Mouse (Mus musculus) heart, embryonic 16.5 days (tissue): ENCODE results near the gene Cyp2d12. TPM values are rescaled to one million over a fixed set of nuclear protein-coding genes. Genes with fewer than 3 reads are reported as not detected.
"Not testable (repeated sequence)": the region's sequence is repeated elsewhere in the genome, so short reads cannot be mapped to it uniquely, and the experiment has no call there.

Experiments used
- ATAC-seq: fragments of 200-750 bp; cut with Nextera tagmentation; replicated peaks from 2 replicates; pipeline ENCODE4 v1.8.0; 2017; ENCODE audit warnings: moderate number of reproducible peaks; ENCODE audit not compliant: insufficient read depth, low FRiP score; ENCODE audit errors: extremely low read depth
- H3K27ac ChIP-seq: fragments of 300-500 bp; sonication (generic); 2 replicates; pipeline ENCODE4 v1.5.1; 2014; ENCODE audit warnings: mild to moderate bottlenecking, low read length, control low read depth, moderate library complexity
- H3K27me3 ChIP-seq: fragments of 300-500 bp; sonication (generic); 2 replicates; pipeline ENCODE4 v1.6.1; 2014; ENCODE audit warnings: low read length, mixed read lengths; ENCODE audit not compliant: control insufficient read depth, insufficient read depth
- H3K36me3 ChIP-seq: fragments of 300-500 bp; sonication (generic); 2 replicates; pipeline ENCODE4 v1.6.1; 2014; ENCODE audit not compliant: control insufficient read depth, insufficient read depth
- H3K4me1 ChIP-seq: fragments of 300-500 bp; sonication (generic); 2 replicates; pipeline ENCODE4 v1.6.1; 2014; ENCODE audit warnings: low read length, mixed read lengths; ENCODE audit not compliant: control insufficient read depth, insufficient read depth
- H3K4me2 ChIP-seq: fragments of 300-500 bp; sonication (generic); 2 replicates; pipeline ENCODE4 v1.6.1; 2014; ENCODE audit warnings: low read depth, mild to moderate bottlenecking, control low read depth, low read length
- H3K4me3 ChIP-seq: fragments of 300-500 bp; sonication (generic); 2 replicates; pipeline ENCODE4 v1.5.1; 2014; ENCODE audit warnings: mild to moderate bottlenecking, control low read depth, low read length
- H3K9ac ChIP-seq: fragments of 300-500 bp; sonication (generic); 2 replicates; pipeline ENCODE4 v1.6.1; 2014; ENCODE audit warnings: low read length, control low read depth
- H3K9me3 ChIP-seq: fragments of 300-500 bp; sonication (generic); replicated peaks from 2 replicates; pipeline ENCODE4 v1.6.1; 2016; ENCODE audit warnings: low read length; ENCODE audit not compliant: control insufficient read depth
- WGBS: fragments of 180-500 bp; shearing (Covaris S2); extraction: QIAGEN DNeasy Blood & Tissue Kit; methylation state at CpG from one replicate; pipeline ENCODE4 v1.1.7; 2014; 5-methylcytosine and 5-hydroxymethylcytosine counted together
- polyA plus RNA-seq: library from polyadenylated mRNA; unstranded; fragments of >200 nt; fragmentation: Nextera tagmentation; extraction: Ambion mirVana; gene quantifications from 2 replicates; pipeline ENCODE4 v1.2.1, GENCODE M21; 2015

The Cyp2d12 gene
- not detected in 2 replicates for polyA plus RNA-seq

DNA sequence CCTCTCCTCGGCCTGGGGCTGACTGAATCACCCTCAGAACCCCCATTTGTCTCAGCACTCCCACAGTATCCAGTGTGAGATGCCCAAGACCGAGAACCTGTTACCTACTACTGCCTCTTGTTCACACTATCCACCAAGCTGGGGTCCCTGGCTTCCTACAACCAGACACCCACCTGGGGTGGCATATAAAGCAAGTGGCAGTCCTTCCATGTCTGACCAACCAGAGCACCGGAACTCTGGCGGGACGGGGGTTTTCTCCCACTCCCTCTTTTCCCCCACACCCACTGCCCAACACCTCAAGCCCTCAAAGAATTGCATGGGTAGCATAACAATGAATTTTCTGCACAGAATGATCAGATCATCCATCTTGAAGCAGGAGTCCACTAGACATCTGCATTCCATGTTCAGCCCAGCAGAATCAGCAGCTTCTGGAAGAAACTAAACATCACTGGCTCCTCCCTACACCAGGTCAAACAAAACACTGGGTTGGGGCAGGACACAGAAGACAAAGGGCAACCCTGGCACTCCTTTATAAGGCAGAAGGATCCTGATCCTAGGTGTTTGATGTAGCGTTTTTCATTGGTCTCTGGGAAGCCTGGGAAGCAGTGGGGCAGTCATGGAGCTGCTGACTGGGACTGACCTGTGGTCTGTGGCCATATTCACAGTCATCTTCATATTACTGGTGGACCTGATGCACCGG, at the start of gene Cyp2d12:
TSS of gene Cyp2d12 (plus strand) at position 542 of the 700 bp plus-strand sequence.
- 71% methylated on average over 7 of the region's 7 CpGs for WGBS

DNA sequence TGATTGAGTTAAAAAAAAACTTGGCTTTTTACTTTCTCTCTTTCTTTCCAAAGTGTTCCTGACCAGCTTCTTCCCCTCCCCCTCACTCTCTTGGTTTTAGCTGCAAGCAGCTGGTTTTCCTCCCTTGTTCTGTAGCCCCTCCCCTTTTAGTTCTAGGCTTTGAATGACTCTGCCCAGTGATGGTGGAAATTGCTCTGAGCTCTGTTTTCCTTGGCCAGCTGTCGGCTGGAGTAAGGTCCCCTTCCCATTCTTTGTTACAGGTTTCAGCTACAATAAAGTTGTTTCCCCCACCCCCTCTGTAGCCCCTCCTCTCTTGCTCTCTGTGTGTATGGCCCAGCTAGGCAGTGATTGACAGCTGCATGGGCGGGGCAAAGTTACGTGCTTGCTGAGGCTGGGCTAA, 47.9 kb upstream of the Cyp2d12 start:
- 64% methylated on average over 3 of the region's 3 CpGs for WGBS
- Histone ChIP-seq H3K4me3 (no peak overlapping the region), H3K4me2 (no peak overlapping the region), H3K4me1 (no peaks in the 10 kb centered on the region), H3K9ac (no peak overlapping the region), H3K27me3 (no peaks in the 10 kb centered on the region), H3K9me3 (peaks cover 5% of the 10 kb centered on the region), H3K36me3 (no peaks in the 10 kb centered on the region), H3K27ac (no peak overlapping the region)
- ATAC-seq: no peak

More for the DNA sequence above, at the start of gene Cyp2d12:
- Histone ChIP-seq H3K9ac (no peak within 1 kb of the TSS), H3K27ac (no peak within 1 kb of the TSS), H3K9me3 (peaks cover 6% of the 10 kb centered on the region), H3K4me1 (no peaks in the 10 kb centered on the region), H3K27me3 (no peaks in the 10 kb centered on the region), H3K36me3 (no peaks in the 10 kb centered on the region), H3K4me2 (no peak within 1 kb of the TSS), H3K4me3 (no peak within 1 kb of the TSS)
- ATAC-seq: no peak

DNA sequence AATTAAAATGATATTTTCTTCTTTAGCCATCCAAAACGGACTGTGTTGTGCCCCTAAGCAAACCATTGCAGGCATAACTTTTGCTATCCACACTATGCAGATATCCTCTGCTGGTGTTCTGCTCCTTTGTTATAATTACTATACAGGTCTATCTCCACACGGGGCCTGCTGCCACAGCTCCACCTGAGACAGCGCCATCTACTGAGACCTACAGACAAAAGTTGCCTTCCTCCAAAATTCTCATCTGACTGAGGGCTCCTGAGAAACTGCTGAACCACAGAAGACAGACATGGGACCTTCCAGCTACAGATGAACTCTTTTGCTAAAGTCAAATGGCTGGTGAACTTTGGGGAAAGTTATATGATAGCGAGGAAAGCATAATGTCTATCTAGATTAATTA, 47.1 kb upstream of the Cyp2d12 start:
- ATAC-seq, H3K36me3 ChIP-seq, H3K27ac ChIP-seq, H3K4me3 ChIP-seq, H3K9ac ChIP-seq, H3K27me3 ChIP-seq, H3K4me1 ChIP-seq, H3K9me3 ChIP-seq, H3K4me2 ChIP-seq: not testable (repeated sequence)
- WGBS: 49% methylated on average over 4 of the region's 4 CpGs

DNA sequence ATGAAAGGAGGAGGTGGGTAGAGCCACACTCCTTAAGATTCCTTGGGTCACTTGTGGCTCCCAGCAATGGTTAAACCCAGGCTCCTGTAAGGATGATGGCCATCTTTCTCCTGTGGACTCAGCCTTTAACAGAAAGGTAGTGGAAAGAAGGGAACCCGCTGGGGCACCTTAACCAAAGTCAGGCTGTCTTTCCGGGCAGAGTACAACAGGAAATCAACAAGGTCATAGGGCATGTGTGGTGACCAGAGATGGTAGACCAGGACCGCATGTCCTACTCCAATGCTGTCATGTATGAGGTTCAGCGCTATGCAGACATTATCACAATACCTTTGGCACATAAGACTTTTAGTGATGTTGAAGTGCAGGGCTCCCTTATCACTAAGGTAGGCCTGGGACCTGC, 45.4 kb upstream of the Cyp2d12 start:
- not testable (repeated sequence) for ATAC-seq, H3K27me3 ChIP-seq, H3K9ac ChIP-seq, H3K4me3 ChIP-seq, H3K27ac ChIP-seq, H3K4me1 ChIP-seq, H3K4me2 ChIP-seq, H3K36me3 ChIP-seq, H3K9me3 ChIP-seq
- 80% methylated on average over 4 of the region's 4 CpGs for WGBS

DNA sequence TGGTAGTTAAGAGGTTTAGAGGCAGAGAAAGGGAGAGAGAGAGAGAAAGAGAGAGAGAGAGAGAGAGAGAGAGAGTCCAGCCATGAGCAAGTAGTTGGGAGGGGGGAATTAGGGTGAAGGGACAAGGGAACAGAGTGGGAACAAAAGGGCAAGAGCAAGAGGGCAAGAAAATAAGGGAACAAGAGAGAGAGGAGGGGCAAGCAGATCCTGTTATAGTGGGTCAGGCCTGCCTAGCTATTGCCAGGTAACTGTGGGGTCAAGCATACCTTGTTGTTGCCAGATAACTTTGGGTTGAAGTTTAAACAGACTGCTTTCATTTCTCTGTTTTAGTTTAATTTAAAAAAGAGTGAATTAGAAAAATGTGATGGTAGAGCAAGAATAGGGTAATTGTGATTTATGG, 44.4 kb upstream of the Cyp2d12 start:
- not testable (repeated sequence) for H3K27ac ChIP-seq, H3K36me3 ChIP-seq, H3K9me3 ChIP-seq, H3K27me3 ChIP-seq, H3K4me2 ChIP-seq, ATAC-seq, H3K9ac ChIP-seq, H3K4me3 ChIP-seq, H3K4me1 ChIP-seq

DNA sequence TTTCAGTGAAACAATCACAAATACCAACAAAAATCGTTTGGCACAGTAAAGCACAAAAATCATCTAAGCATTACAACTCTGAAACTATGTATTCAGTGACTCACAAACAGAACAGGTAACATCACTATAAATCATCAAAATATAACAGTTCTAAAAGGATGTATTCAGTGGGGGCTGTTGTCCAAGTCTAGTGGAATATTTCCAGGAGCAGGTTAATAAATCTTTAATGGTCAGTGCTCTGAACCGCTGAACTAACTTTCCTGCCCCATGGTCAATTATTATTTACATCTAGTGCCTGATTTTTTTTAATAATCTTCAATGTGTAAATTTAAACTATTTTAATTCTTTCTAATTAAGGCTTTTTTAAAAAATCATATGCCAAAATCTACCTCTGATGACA, 42.8 kb upstream of the Cyp2d12 start:
- WGBS: 48% methylated on average over 2 of the region's 2 CpGs

DNA sequence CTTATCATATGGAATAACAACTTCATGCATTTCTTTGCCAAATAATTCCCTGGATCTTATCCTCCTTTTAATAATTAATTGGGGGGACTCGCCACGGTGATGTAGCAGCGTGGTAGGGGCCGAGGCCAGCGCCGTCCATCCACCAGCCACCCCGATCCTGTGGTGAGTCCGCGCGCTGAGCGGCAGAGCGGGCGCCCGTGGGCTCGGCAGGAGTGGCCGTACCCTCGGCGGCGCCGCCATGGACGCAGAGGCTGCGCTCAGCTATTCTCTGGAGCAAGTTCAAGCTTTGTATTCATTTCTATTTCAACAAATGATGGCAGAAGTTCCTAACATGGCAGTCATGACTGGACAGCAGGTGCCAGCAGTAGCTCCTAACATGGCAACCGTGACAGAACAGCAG, 38.7 kb upstream of the Cyp2d12 start:
- not testable (repeated sequence) for ATAC-seq, H3K4me2 ChIP-seq, H3K36me3 ChIP-seq, H3K27ac ChIP-seq, H3K4me1 ChIP-seq, H3K27me3 ChIP-seq, H3K9ac ChIP-seq, H3K9me3 ChIP-seq, H3K4me3 ChIP-seq
- WGBS: 83% methylated on average over 23 of the region's 23 CpGs

More for the DNA sequence above, 42.8 kb upstream of the Cyp2d12 start:
- H3K9me3 ChIP-seq, H3K4me2 ChIP-seq, H3K36me3 ChIP-seq, H3K9ac ChIP-seq, H3K4me1 ChIP-seq, ATAC-seq, H3K27ac ChIP-seq, H3K27me3 ChIP-seq, H3K4me3 ChIP-seq: not testable (repeated sequence)

DNA sequence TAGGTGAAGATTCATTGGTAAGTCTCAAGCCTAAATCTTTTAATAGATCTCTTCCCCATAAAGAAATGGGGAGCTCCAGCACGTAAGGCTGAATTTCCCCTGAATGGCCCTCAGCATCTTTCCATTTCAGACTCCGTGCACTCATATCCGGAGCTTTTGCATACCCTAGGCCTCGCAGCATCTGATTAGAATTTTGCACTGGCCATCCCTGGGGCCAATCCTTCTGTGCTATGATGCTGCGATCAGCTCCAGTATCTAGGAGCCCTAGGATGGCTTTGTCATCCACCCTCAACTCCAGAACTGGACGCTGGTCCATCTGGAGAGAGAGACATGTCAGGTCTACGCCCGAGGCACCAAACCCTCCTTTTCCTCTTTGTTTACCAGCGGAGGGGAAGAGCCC, 27.5 kb upstream of the Cyp2d12 start:
- not testable (repeated sequence) for H3K4me1 ChIP-seq, H3K36me3 ChIP-seq, H3K27ac ChIP-seq, H3K4me2 ChIP-seq, H3K4me3 ChIP-seq, H3K9me3 ChIP-seq, ATAC-seq, H3K27me3 ChIP-seq, H3K9ac ChIP-seq
- WGBS: 77% methylated on average over 4 of the region's 9 CpGs

DNA sequence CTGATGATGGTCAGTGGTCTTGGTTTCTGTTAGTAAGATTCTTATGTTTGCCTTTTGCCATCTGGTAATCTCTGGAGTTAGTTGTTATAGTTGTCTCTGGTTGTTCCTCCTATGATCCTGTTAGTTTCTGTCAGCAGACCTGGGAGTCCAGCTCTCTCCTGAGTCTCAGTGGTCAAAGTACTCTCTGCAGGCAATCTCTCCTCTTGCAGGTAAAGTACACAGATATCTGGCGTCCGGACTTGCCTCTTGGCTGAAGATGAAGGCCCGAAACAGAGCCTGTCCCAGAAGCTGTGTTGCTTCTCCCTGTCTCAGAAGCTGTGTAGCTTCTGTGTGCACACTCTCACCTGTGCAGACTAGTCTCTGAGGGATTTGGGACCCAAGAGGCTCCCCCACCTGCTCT, 22.2 kb upstream of the Cyp2d12 start:
- H3K9me3 ChIP-seq, H3K36me3 ChIP-seq, H3K9ac ChIP-seq, H3K27ac ChIP-seq, H3K27me3 ChIP-seq, H3K4me3 ChIP-seq, H3K4me1 ChIP-seq, H3K4me2 ChIP-seq, ATAC-seq: not testable (repeated sequence)
- WGBS: 86% methylated on average over 3 of the region's 3 CpGs
